Mouse (Mus musculus): ENCODE results near the gene Pard3.

The Pard3 gene

GRCm38 (mm10) chr8:127614206-127614605 is 550.5 kb downstream of the Pard3 start:
- TF ChIP-seq GATA4 (IDR thresholded peaks at IDR 0.05; ENCODE audit: insufficient replicate concordance, low read length): no peak

GRCm38 (mm10) chr8:127616681-127617080 is 553.0 kb downstream of the Pard3 start:
- TF ChIP-seq GATA4 (IDR thresholded peaks at IDR 0.05; ENCODE audit: insufficient replicate concordance, low read length): no peak

GRCm38 (mm10) chr8:127622137-127622536 is 558.4 kb downstream of the Pard3 start:
- TF ChIP-seq GATA4 (IDR thresholded peaks at IDR 0.05; ENCODE audit: insufficient replicate concordance, low read length): no peak

- no peak for TF ChIP-seq GATA4 (IDR thresholded peaks at IDR 0.05; ENCODE audit: insufficient replicate concordance, low read length)
Measured at GRCm38 (mm10) chr8:127638232-127639087, 574.8 kb downstream of the Pard3 start.

- TF ChIP-seq GATA4 (IDR thresholded peaks at IDR 0.05; ENCODE audit: insufficient replicate concordance, low read length): no peak
Measured at GRCm38 (mm10) chr8:127639088-127639453, 575.4 kb downstream of the Pard3 start.

- TF ChIP-seq GATA4 (IDR thresholded peaks at IDR 0.05; ENCODE audit: insufficient replicate concordance, low read length): no peak
Measured at GRCm38 (mm10) chr8:127655559-127655958, 591.9 kb downstream of the Pard3 start.
